28 mouse cellular contexts compared by ENCODE assay signal in the genomic region with DNA sequence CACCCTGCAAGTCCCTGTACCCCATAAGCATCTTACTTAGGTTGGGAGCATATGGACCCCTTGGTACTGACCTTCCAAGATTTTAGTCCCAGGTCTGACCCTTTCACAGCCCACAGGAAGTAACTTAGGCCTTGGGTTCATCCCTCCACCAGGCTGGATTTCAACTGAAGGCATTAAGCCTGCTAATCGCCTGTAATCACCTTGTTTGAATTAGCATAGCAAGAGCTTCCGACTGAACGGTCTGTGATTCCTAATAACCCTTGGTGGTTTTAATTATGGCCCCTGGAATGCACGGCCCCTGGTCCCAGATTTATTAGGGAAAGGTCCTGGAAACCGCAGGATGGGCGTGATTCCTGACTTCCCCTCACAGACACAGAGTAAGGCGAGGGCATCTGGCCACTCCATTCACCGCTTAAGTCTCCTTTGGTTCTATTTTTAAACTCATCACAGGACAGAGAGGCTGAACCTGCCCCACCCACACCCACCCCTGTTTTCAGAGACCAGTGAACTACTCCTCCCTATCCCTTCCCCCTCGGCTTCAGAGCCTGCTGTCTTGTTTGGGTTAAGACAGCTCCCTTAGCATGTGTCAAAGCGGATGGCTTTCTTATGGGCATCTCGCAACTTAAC. TPM values are rescaled to one million over a fixed set of nuclear protein-coding genes. Genes with fewer than 3 reads are reported as not detected.
DNase-seq lines count a peak whose midpoint lies in the region; ATAC-seq and TF ChIP-seq lines count a peak whose summit lies in the region.
"Had no signal": no experiment of that assay in that cellular context is flagged by ENCODE, and none has a peak within 500 bp of the region (broad histone marks: within the 10 kb centered on the region; RNA-seq: fewer than 3 reads in every experiment).

No protein-coding gene starts in this region.

- DNase-seq in heart, postnatal 25 days (ENCODE audit: low spot score): no peak
- DNase-seq in kidney, postnatal 0 days (ENCODE audit: low spot score): peak; percentile 33
- DNase-seq in kidney, adult 9 months: no peak
- peak; percentile 79 for DNase-seq in retina, postnatal 1 day
- no peak for DNase-seq in cerebellum, postnatal 36 days
- no peak for DNase-seq in B cell, adult 2 months
- DNase-seq: cerebellum, adult 9-10 months; gastrocnemius, postnatal 10 days; kidney, postnatal 36 days; layer of hippocampus, adult 9-11 months; liver, postnatal 0 days; right cerebral cortex, adult 18-20 months; thymus, adult 18-20 months had no signal

- no peak overlapping the region for H3K9ac ChIP-seq in heart, embryonic 12.5 days
- H3K9ac ChIP-seq in kidney, postnatal 0 days (ENCODE audit: low read depth, low read length): no peak overlapping the region
- no peak overlapping the region for H3K9ac ChIP-seq in embryonic facial prominence, embryonic 12.5 days
- H3K9ac ChIP-seq: limb, embryonic 15.5 days; liver, postnatal 0 days; neural tube, embryonic 13.5 days had no signal

- intact Hi-C loops in heart, postnatal 25 days (cut with DNase I): no loop called here

- H3K9me3 ChIP-seq in heart, embryonic 12.5 days (replicated peaks): no peaks in the 10 kb centered on the region
- H3K9me3 ChIP-seq in kidney, postnatal 0 days (replicated peaks; ENCODE audit: low read length): no peaks in the 10 kb centered on the region
- no peaks in the 10 kb centered on the region for H3K9me3 ChIP-seq in embryonic facial prominence, embryonic 12.5 days
- H3K9me3 ChIP-seq: limb, embryonic 15.5 days; neural tube, embryonic 13.5 days had no signal

- H3K36me3 ChIP-seq in heart, embryonic 12.5 days: no peaks in the 10 kb centered on the region
- no peaks in the 10 kb centered on the region for H3K36me3 ChIP-seq in kidney, postnatal 0 days (ENCODE audit: insufficient read depth, low read length)
- no peaks in the 10 kb centered on the region for H3K36me3 ChIP-seq in embryonic facial prominence, embryonic 12.5 days
- H3K36me3 ChIP-seq: limb, embryonic 15.5 days; neural tube, embryonic 13.5 days had no signal

- peak; percentile 39; the same call in 1 of the 2 replicates for ATAC-seq in heart, embryonic 12.5 days (ENCODE audit: insufficient number of reproducible peaks, low FRiP score)
- ATAC-seq in kidney, postnatal 0 days (replicated peaks; ENCODE audit: low FRiP score, low read depth): no peak
- no peak for ATAC-seq in embryonic facial prominence, embryonic 12.5 days (ENCODE audit: insufficient number of reproducible peaks, insufficient read depth, low FRiP score, low TSS enrichment)
- ATAC-seq: liver, postnatal 0 days had no signal

- peaks cover 6% of the 10 kb centered on the region; the same call in 1 of the 2 replicates for H3K4me1 ChIP-seq in heart, embryonic 12.5 days (replicated peaks)
- H3K4me1 ChIP-seq in kidney, postnatal 0 days (replicated peaks; ENCODE audit: insufficient read depth, low read length): no peaks in the 10 kb centered on the region
- H3K4me1 ChIP-seq in embryonic facial prominence, embryonic 12.5 days: peaks cover 30% of the 10 kb centered on the region

- WGBS in heart, embryonic 12.5 days: 37% methylated on average over 11 of the region's 11 CpGs
- WGBS in kidney, postnatal 0 days: 13% methylated on average over 11 of the region's 11 CpGs
- 16% methylated on average over 11 of the region's 11 CpGs for WGBS in embryonic facial prominence, embryonic 12.5 days

- no peak overlapping the region for H3K4me3 ChIP-seq in heart, embryonic 12.5 days
- no peak overlapping the region for H3K4me3 ChIP-seq in kidney, postnatal 0 days (replicated peaks; ENCODE audit: low read depth, low read length)
- no peak overlapping the region for H3K4me3 ChIP-seq in embryonic facial prominence, embryonic 12.5 days
- H3K4me3 ChIP-seq: limb, embryonic 15.5 days; neural tube, embryonic 13.5 days had no signal

- no peak for TF ChIP-seq CTCF in kidney, postnatal 0 days (IDR thresholded peaks at IDR 0.05; ENCODE audit: low read depth)

- no peak overlapping the region for H3K4me2 ChIP-seq in heart, embryonic 12.5 days
- H3K4me2 ChIP-seq in kidney, postnatal 0 days (ENCODE audit: low read length): no peak overlapping the region
- no peak overlapping the region for H3K4me2 ChIP-seq in embryonic facial prominence, embryonic 12.5 days (replicated peaks)
- H3K4me2 ChIP-seq: heart, embryonic 11.5 days; limb, embryonic 15.5 days; neural tube, embryonic 13.5 days had no signal

- H3K27me3 ChIP-seq in heart, embryonic 12.5 days (replicated peaks): no peaks in the 10 kb centered on the region
- H3K27me3 ChIP-seq in kidney, postnatal 0 days (ENCODE audit: insufficient read depth, low read length): no peaks in the 10 kb centered on the region
- H3K27me3 ChIP-seq in embryonic facial prominence, embryonic 12.5 days: no peaks in the 10 kb centered on the region
- H3K27me3 ChIP-seq: neural tube, embryonic 13.5 days had no signal

- H3K27ac ChIP-seq in heart, embryonic 12.5 days (ENCODE audit: poor library complexity, severe bottlenecking): no peak overlapping the region
- H3K27ac ChIP-seq in kidney, postnatal 0 days: no peak overlapping the region
- H3K27ac ChIP-seq in embryonic facial prominence, embryonic 12.5 days: peak overlapping the region; percentile 20; the same call in 1 of the 2 replicates
- H3K27ac ChIP-seq: limb, embryonic 15.5 days; neural tube, embryonic 13.5 days had no signal

RNA-seq across cellular contexts. Expression of a gene that starts 31.9 kb away (rescaled TPM):
- polyA plus RNA-seq in heart, embryonic 12.5 days (2016; fragmentation: Nextera tagmentation; extraction: Ambion mirVana): not detected in 2 replicates
- not detected for total RNA-seq in heart, postnatal 25 days (2021)
- polyA plus RNA-seq in kidney, postnatal 0 days (2015; fragmentation: Nextera tagmentation; extraction: Ambion mirVana): not detected in 2 replicates
- polyA plus RNA-seq in embryonic facial prominence, embryonic 12.5 days (2016; fragmentation: Nextera tagmentation; extraction: Ambion mirVana): not detected in 2 replicates
- total RNA-seq: adrenal gland, postnatal 4 days; gastrocnemius, postnatal 10 days; left cerebral cortex, postnatal 10 days; megakaryocyte-erythroid progenitor cell, adult 5-6 weeks had no signal
- polyA plus RNA-seq: C2C12; frontal cortex, adult 2 months; heart, embryonic 11.5 days; hindbrain, embryonic 11.5 days; intestine, embryonic 14.5 days; limb, embryonic 15.5 days; liver, postnatal 0 days; neural tube, embryonic 13.5 days; small intestine, adult 2 months; stomach, embryonic 14.5 days; urinary bladder, adult 2 months had no signal

RNA-seq across cellular contexts. Expression of a gene that starts 49.9 kb away (rescaled TPM):
- polyA plus RNA-seq in heart, embryonic 12.5 days (2016; fragmentation: Nextera tagmentation; extraction: Ambion mirVana): 0.15 and 0.17 TPM in 2 replicates
- total RNA-seq in heart, postnatal 25 days (2021): under 1 TPM; 0.20 to 0.23 TPM
- 0.13 and 0.19 TPM in 2 replicates for polyA plus RNA-seq in kidney, postnatal 0 days (2015; fragmentation: Nextera tagmentation; extraction: Ambion mirVana)
- polyA plus RNA-seq in embryonic facial prominence, embryonic 12.5 days (2016; fragmentation: Nextera tagmentation; extraction: Ambion mirVana): 24.3 and 27.8 TPM in 2 replicates
- total RNA-seq: megakaryocyte-erythroid progenitor cell, adult 5-6 weeks had no signal
- polyA plus RNA-seq: C2C12; liver, postnatal 0 days; small intestine, adult 2 months; stomach, embryonic 14.5 days had no signal

Comparison
In these comparisons a context has a peak if more than half of its experiments do, and no peak if none do; other contexts are left out.
1. DNase-seq: peak in kidney, postnatal 0 days (single experiment) and retina, postnatal 1 day (single experiment); none in heart, postnatal 25 days (single experiment), kidney, adult 9 months (single experiment), cerebellum, postnatal 36 days (0 of 2) and B cell, adult 2 months (0 of 2).
2. RNA of a gene that starts 49.9 kb away (polyA plus RNA-seq): 24.3 to 27.8 TPM in embryonic facial prominence, embryonic 12.5 days; 0.15 to 0.17 TPM in heart, embryonic 12.5 days and 0.13 to 0.19 TPM in kidney, postnatal 0 days; every median in the first group is over 10 times any median in the second.